Mouse (Mus musculus): ENCODE data around the gene Klhl2. TPM values are rescaled to one million over a fixed set of nuclear protein-coding genes. Genes with fewer than 3 reads are reported as not detected.

Klhl2 gene
- polyA plus RNA-seq, 1 experiment from 2014 or later, result 16.1 TPM

GRCm38 (mm10) chr8:64847241-64847640 is 2.6 kb downstream of the Klhl2 start:
- Histone ChIP-seq H3K4me1 (replicated peaks) (peaks cover 32% of the 10 kb centered on the region), H3K36me3 (no peaks in the 10 kb centered on the region), H3K27me3 (replicated peaks) (no peaks in the 10 kb centered on the region), H3K4me3 (no peak overlapping the region), H3K4me2 (no peak overlapping the region), H3K27ac (ENCODE audit: poor library complexity, severe bottlenecking) (no peak overlapping the region), H3K9me3 (replicated peaks) (no peaks in the 10 kb centered on the region), H3K9ac (no peak overlapping the region)
- ATAC-seq (ENCODE audit: insufficient number of reproducible peaks, low FRiP score), result no peak
- 56% methylated on average over 2 of the region's 2 CpGs for WGBS

DNA sequence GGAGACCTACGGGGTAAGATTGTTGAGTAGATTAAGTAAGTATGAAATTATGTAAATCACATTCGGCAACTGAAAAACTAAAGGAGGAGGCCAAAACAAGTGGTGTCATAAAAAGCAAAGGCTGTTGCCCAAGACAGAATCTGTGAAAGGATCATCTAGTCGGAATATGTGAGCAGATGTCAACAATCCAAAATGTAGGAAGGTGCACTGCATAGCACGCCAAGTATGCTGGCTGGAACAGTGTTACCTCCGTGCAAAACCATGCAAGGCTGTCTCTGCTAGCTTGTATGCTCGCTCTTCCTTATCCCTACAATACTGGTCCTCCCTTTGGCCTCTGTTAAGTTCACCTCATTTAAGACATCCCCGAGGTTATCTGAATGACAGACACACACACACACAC is 4.5 kb downstream of the Klhl2 start:
- no peak overlapping the region for H3K4me2 ChIP-seq
- H3K9ac ChIP-seq, result no peak overlapping the region
- H3K4me1 ChIP-seq (replicated peaks), result peaks cover 36% of the 10 kb centered on the region
- H3K27ac ChIP-seq (ENCODE audit: poor library complexity, severe bottlenecking), result no peak overlapping the region
- no peaks in the 10 kb centered on the region for H3K36me3 ChIP-seq
- no peak for ATAC-seq (ENCODE audit: insufficient number of reproducible peaks, low FRiP score)
- no peak overlapping the region for H3K4me3 ChIP-seq
- H3K9me3 ChIP-seq (replicated peaks), result no peaks in the 10 kb centered on the region
- 78% methylated on average over 7 of the region's 7 CpGs for WGBS
- H3K27me3 ChIP-seq (replicated peaks), result no peaks in the 10 kb centered on the region

DNA sequence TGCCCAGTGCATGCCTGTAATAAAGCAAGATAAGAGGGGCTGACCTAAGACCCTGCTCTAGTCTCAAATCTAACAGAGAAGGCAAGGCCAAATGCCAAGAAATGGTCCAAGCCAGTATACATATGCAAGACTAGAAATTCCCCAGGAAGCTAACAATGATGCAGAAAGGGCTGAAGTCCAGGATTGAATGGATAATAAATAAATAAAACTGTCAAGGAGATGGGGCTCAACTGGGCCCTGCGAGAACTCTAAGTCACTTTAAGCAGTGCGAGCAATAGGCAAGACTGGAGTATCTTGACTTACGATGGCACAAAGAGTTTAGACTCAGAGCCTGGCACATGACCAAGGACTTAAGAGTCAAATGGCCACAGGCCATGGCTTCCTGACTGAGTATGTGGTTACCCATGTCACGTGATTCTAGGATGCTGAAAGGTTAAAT is 5.8 kb downstream of the Klhl2 start:
- Histone ChIP-seq H3K4me3 (no peak overlapping the region), H3K4me1 (replicated peaks) (peaks cover 36% of the 10 kb centered on the region), H3K9ac (no peak overlapping the region), H3K27ac (ENCODE audit: poor library complexity, severe bottlenecking) (no peak overlapping the region), H3K9me3 (replicated peaks) (no peaks in the 10 kb centered on the region), H3K27me3 (replicated peaks) (no peaks in the 10 kb centered on the region), H3K36me3 (no peaks in the 10 kb centered on the region), H3K4me2 (no peak overlapping the region)
- WGBS, result 93% methylated on average over 4 of the region's 4 CpGs
- no peak for ATAC-seq (ENCODE audit: insufficient number of reproducible peaks, low FRiP score)

- no peaks in the 10 kb centered on the region for H3K9me3 ChIP-seq (replicated peaks)
- no peak overlapping the region for H3K4me2 ChIP-seq
- WGBS, result 59% methylated on average over 3 of the region's 3 CpGs
- H3K4me1 ChIP-seq (replicated peaks), result peaks cover 32% of the 10 kb centered on the region
- no peak overlapping the region for H3K27ac ChIP-seq (ENCODE audit: poor library complexity, severe bottlenecking)
- H3K27me3 ChIP-seq (replicated peaks), result no peaks in the 10 kb centered on the region
- H3K9ac ChIP-seq, result no peak overlapping the region
- H3K36me3 ChIP-seq, result no peaks in the 10 kb centered on the region
- no peak overlapping the region for H3K4me3 ChIP-seq
- no peak for ATAC-seq (ENCODE audit: insufficient number of reproducible peaks, low FRiP score)
Measured at GRCm38 (mm10) chr8:64843168-64843567, 6.6 kb downstream of the Klhl2 start.

GRCm38 (mm10) chr8:64841747-64842406 is 7.9 kb downstream of the Klhl2 start:
- H3K4me2 ChIP-seq, result no peak overlapping the region

DNA sequence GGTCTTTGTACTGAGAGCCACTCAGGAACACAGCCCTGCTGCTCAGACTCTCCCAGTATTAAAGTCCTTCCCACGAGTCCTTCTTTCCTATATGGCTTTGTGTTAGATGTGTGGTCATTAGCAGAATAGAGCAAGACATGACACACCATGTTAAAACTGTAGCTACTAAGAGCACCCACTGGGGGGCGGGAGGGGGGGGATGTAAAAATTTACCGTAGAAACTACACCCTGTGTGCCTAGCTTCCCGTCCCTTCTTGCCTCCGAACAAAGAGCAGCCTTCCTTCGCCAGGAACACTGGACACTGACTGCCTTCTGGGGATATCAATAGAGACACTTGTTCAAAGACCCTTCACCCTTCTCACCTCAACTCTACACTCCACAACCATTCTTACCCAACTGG is 10.2 kb downstream of the Klhl2 start:
- Histone ChIP-seq H3K4me2 (no peak overlapping the region), H3K27me3 (replicated peaks) (no peaks in the 10 kb centered on the region), H3K4me3 (no peak overlapping the region), H3K4me1 (replicated peaks) (peaks cover 25% of the 10 kb centered on the region; the same call in 1 of the 2 replicates), H3K9ac (no peak overlapping the region), H3K27ac (ENCODE audit: poor library complexity, severe bottlenecking) (no peak overlapping the region), H3K9me3 (replicated peaks) (no peaks in the 10 kb centered on the region), H3K36me3 (no peaks in the 10 kb centered on the region)
- 74% methylated on average over 6 of the region's 6 CpGs for WGBS
- no peak for ATAC-seq (ENCODE audit: insufficient number of reproducible peaks, low FRiP score)

More at GRCm38 (mm10) chr8:64841747-64842406, 7.9 kb downstream of the Klhl2 start:
- Histone ChIP-seq H3K4me3 (no peak overlapping the region), H3K9me3 (replicated peaks) (no peaks in the 10 kb centered on the region), H3K27me3 (replicated peaks) (no peaks in the 10 kb centered on the region), H3K36me3 (no peaks in the 10 kb centered on the region), H3K9ac (no peak overlapping the region), H3K27ac (ENCODE audit: poor library complexity, severe bottlenecking) (no peak overlapping the region), H3K4me1 (replicated peaks) (peaks cover 25% of the 10 kb centered on the region; the same call in 1 of the 2 replicates)
- no peak for ATAC-seq (ENCODE audit: insufficient number of reproducible peaks, low FRiP score)
- 69% methylated on average over 13 of the region's 13 CpGs for WGBS

- 76% methylated on average over 6 of the region's 6 CpGs for WGBS
- H3K27ac ChIP-seq (ENCODE audit: poor library complexity, severe bottlenecking), result no peak overlapping the region
- H3K4me1 ChIP-seq (replicated peaks), result peaks cover 19% of the 10 kb centered on the region
- no peak overlapping the region for H3K9ac ChIP-seq
- no peak overlapping the region for H3K4me2 ChIP-seq
- no peak for ATAC-seq (ENCODE audit: insufficient number of reproducible peaks, low FRiP score)
- H3K9me3 ChIP-seq (replicated peaks), result no peaks in the 10 kb centered on the region
- peaks cover 5% of the 10 kb centered on the region for H3K36me3 ChIP-seq
- no peak overlapping the region for H3K4me3 ChIP-seq
- H3K27me3 ChIP-seq (replicated peaks), result no peaks in the 10 kb centered on the region
Measured at GRCm38 (mm10) chr8:64835475-64836122, 14.2 kb downstream of the Klhl2 start.

GRCm38 (mm10) chr8:64834071-64834877 is 15.5 kb downstream of the Klhl2 start:
- Histone ChIP-seq H3K4me3 (no peak overlapping the region), H3K4me2 (no peak overlapping the region), H3K9ac (no peak overlapping the region), H3K36me3 (peaks cover 10% of the 10 kb centered on the region), H3K27me3 (replicated peaks) (no peaks in the 10 kb centered on the region), H3K9me3 (replicated peaks) (no peaks in the 10 kb centered on the region; the same call in 1 of the 2 replicates), H3K27ac (ENCODE audit: poor library complexity, severe bottlenecking) (no peak overlapping the region), H3K4me1 (replicated peaks) (peaks cover 22% of the 10 kb centered on the region)
- WGBS, result 77% methylated on average over 27 of the region's 27 CpGs
- ATAC-seq (ENCODE audit: insufficient number of reproducible peaks, low FRiP score), result no peak

DNA sequence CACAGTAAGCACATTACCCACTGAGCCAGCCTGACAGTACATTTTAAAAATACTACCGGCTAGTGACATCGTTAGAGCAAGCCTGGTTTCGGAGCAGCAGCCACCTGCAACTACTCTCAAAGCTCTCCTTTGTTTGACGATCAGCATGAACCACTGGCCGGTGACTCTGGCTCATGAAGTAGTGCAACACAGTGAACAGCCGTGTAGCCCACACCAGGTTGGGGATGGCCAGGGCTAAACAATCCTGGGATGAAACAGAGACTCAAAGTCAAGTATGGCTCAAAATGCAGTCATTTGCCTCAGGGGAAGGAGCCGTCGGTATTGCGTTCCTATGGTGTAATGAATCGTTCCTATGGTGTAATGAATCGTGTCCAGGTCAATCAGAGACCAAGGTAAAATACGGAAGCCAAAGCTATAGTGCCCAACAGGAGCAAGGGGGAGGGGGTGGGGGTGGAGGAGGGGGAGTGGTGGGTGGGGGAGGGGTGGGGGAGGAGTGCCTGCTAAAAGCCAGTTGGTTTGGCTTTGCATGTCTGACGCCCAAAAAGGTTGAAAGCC is 17.2 kb downstream of the Klhl2 start:
- Histone ChIP-seq H3K4me3 (no peak overlapping the region), H3K4me2 (no peak overlapping the region), H3K36me3 (peaks cover 14% of the 10 kb centered on the region), H3K4me1 (replicated peaks) (peaks cover 19% of the 10 kb centered on the region), H3K9me3 (replicated peaks) (no peaks in the 10 kb centered on the region; the same call in 1 of the 2 replicates), H3K27me3 (replicated peaks) (no peaks in the 10 kb centered on the region), H3K27ac (ENCODE audit: poor library complexity, severe bottlenecking) (no peak overlapping the region), H3K9ac (no peak overlapping the region)
- ATAC-seq (ENCODE audit: insufficient number of reproducible peaks, low FRiP score), result no peak
- 84% methylated on average over 13 of the region's 13 CpGs for WGBS

- 81% methylated on average over 3 of the region's 3 CpGs for WGBS
- no peak for ATAC-seq (ENCODE audit: insufficient number of reproducible peaks, low FRiP score)
- H3K4me1 ChIP-seq (replicated peaks), result peaks cover 16% of the 10 kb centered on the region
- H3K27me3 ChIP-seq (replicated peaks), result no peaks in the 10 kb centered on the region
- peaks cover 17% of the 10 kb centered on the region for H3K36me3 ChIP-seq
- H3K4me3 ChIP-seq, result no peak overlapping the region
- no peak overlapping the region for H3K4me2 ChIP-seq
- H3K9me3 ChIP-seq (replicated peaks), result no peaks in the 10 kb centered on the region; the same call in 1 of the 2 replicates
- H3K9ac ChIP-seq, result no peak overlapping the region
- H3K27ac ChIP-seq (ENCODE audit: poor library complexity, severe bottlenecking), result no peak overlapping the region
Measured at GRCm38 (mm10) chr8:64831656-64832055, 18.2 kb downstream of the Klhl2 start.

DNA sequence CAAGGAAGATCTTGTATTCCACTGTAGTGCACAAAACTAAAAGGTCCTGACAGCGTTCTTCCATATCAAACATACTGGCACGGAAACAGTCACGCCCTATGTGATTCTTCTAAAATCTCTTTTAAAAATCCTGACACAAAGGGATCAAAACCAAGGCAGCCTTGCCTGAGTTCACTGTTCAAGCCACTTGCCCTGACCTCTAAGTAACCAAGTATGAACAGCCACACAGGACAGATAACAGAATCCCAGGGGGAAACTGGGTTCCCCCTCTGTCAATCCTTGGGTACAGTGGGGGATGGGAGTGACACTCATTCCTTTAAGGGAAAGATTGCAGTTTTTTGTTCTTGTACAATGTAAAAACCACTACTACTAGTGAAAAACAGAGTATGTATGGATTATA is 19.9 kb downstream of the Klhl2 start:
- H3K27ac ChIP-seq (ENCODE audit: poor library complexity, severe bottlenecking), result no peak overlapping the region
- no peak overlapping the region for H3K4me2 ChIP-seq
- no peaks in the 10 kb centered on the region; the same call in 1 of the 2 replicates for H3K9me3 ChIP-seq (replicated peaks)
- no peak overlapping the region for H3K4me3 ChIP-seq
- ATAC-seq (ENCODE audit: insufficient number of reproducible peaks, low FRiP score), result no peak
- peaks cover 17% of the 10 kb centered on the region for H3K36me3 ChIP-seq
- H3K4me1 ChIP-seq (replicated peaks), result peaks cover 20% of the 10 kb centered on the region
- no peak overlapping the region for H3K9ac ChIP-seq
- WGBS, result 84% methylated on average over 3 of the region's 3 CpGs
- no peaks in the 10 kb centered on the region for H3K27me3 ChIP-seq (replicated peaks)

All from heart, embryonic 12.5 days (tissue).